Mouse (Mus musculus) thymus, adult 2 months (tissue): ENCODE data around the gene Ranbp3l. TPM values are rescaled to one million over a fixed set of nuclear protein-coding genes. Genes with fewer than 3 reads are reported as not detected.

ENCODE experiments used
- DNase-seq: peaks from one replicate; pipeline ENCODE4 v3.0.0; 2021
- H3K27ac ChIP-seq: fragments of 200-500 bp; 2 replicates; pipeline ENCODE4 v1.5.1; 2012; ENCODE audit warnings: low read length, control low read depth; ENCODE audit not compliant: control insufficient read depth, insufficient read depth
- H3K27me3 ChIP-seq: fragments of 200-500 bp; 2 replicates; pipeline ENCODE4 v1.6.1; 2012; ENCODE audit warnings: mild to moderate bottlenecking, low read length, moderate library complexity, mixed read lengths; ENCODE audit not compliant: control insufficient read depth, insufficient read depth
- H3K36me3 ChIP-seq: fragments of 200-500 bp; 2 replicates; pipeline ENCODE4 v1.6.1; 2012; ENCODE audit warnings: mild to moderate bottlenecking, low read length, moderate library complexity; ENCODE audit not compliant: control insufficient read depth, insufficient read depth
- H3K4me1 ChIP-seq: fragments of 200-500 bp; replicated peaks from 2 replicates; pipeline ENCODE4 v1.6.1; 2012; ENCODE audit warnings: low read length; ENCODE audit not compliant: control insufficient read depth, insufficient read depth
- H3K4me3 ChIP-seq: fragments of 200-500 bp; 2 replicates; pipeline ENCODE4 v1.5.1; 2012; ENCODE audit warnings: mild to moderate bottlenecking, low read length, control low read depth, moderate library complexity; ENCODE audit not compliant: control insufficient read depth, insufficient read depth
- CTCF ChIP-seq: fragments of 200-500 bp; IDR thresholded peaks from 2 replicates; pipeline ENCODE4 v1.5.1; 2012; ENCODE audit warnings: mild to moderate bottlenecking, control low read depth, low read length, moderate library complexity, borderline replicate concordance; ENCODE audit not compliant: control insufficient read depth, poor library complexity, insufficient read depth; ENCODE audit errors: extremely low read depth
- POLR2A ChIP-seq: fragments of 200-500 bp; IDR thresholded peaks from 2 replicates; pipeline ENCODE4 v1.6.1; 2012; ENCODE audit warnings: mild to moderate bottlenecking, low read length, control low read depth, moderate library complexity; ENCODE audit not compliant: control insufficient read depth, poor library complexity, insufficient read depth; ENCODE audit errors: extremely low read depth
- WGBS: fragments of 180-500 bp; shearing (Covaris S2); methylation state at CpG from one replicate; pipeline ENCODE4 v1.1.7; 2018; 5-methylcytosine and 5-hydroxymethylcytosine counted together
- polyA plus RNA-seq: library from polyadenylated mRNA; depleted of rRNA; stranded (reverse); fragments of >200 nt; gene quantifications from 2 replicates; pipeline ENCODE4 v1.2.3, GENCODE M21; 2012

Gene Ranbp3l
- polyA plus RNA-seq, 1 experiment = 0.15 TPM

DNA sequence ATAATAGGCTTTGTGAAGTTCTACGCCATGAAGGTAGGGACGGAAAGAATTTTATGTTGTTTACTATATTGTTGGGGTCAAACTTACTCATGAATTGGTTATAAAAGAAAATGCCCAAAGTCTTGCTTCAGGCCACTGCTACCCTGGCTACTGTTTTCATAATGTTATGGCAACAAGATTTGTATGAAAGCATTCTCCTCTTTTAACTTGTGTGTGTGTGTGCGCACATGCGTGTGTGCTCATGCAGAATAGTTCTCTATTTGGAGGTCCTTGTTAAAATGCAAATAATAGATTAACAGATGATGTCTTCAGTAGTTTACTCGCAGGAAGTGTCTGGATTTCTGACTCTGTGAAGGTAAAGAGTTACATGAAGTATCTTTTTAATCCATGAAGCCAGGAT lies 105.9 kb downstream of the Ranbp3l start:
- H3K4me3 ChIP-seq = no peak overlapping the region
- H3K27me3 ChIP-seq = no peaks in the 10 kb centered on the region
- no peak for DNase-seq
- H3K27ac ChIP-seq = no peak overlapping the region
- 96% methylated on average over 5 of the region's 5 CpGs for WGBS
- no peaks in the 10 kb centered on the region for H3K36me3 ChIP-seq
- TF ChIP-seq CTCF = no peak
- H3K4me1 ChIP-seq = peaks cover 10% of the 10 kb centered on the region

DNA sequence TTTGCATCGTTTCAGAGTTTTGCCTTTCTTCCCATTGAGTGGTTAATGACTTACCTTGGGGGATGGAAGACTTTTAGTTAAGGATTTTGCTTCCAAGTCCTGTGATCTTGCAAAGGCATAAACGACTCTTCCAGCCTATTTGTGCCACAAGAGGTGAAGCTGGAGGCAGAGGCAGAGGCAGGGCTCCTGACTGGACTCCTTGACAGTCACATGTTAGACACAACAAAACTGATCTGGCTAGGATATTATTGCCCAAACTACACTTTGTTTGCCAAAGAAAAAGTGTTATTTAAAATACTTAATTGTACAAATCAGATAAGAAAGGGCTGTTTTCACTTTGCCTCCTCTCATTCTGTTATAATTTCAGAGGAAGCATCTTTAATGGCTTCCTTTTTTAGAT lies 106.4 kb downstream of the Ranbp3l start:
- Histone ChIP-seq H3K27ac (no peak overlapping the region), H3K4me3 (no peak overlapping the region), H3K27me3 (no peaks in the 10 kb centered on the region), H3K36me3 (no peaks in the 10 kb centered on the region), H3K4me1 (peaks cover 12% of the 10 kb centered on the region)
- no peak for DNase-seq
- no peak for TF ChIP-seq POLR2A
- no peak for TF ChIP-seq CTCF
- WGBS = 69% methylated on average over 2 of the region's 2 CpGs

DNA sequence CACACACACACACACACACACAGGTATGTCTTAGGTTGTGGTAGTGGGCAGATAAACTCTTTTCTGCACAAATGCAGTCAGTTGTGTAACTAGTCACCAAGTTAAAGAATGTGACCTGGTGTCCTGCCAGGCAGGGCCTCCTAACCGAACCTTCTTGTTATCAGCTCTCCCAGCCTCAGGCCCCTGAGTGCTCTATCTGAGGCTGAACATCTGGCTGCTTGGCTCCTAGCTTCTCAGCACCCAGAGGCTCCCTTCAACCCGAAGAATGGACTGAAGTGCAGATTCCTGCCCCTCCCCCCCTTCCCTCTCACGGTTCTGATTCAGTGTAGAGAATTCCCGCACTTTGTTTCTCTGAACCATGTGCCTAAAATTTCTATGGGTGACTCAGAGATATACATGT lies 106.9 kb downstream of the Ranbp3l start:
- no peak for DNase-seq
- Histone ChIP-seq H3K36me3 (no peaks in the 10 kb centered on the region), H3K4me1 (peaks cover 12% of the 10 kb centered on the region), H3K27ac (no peak overlapping the region), H3K27me3 (no peaks in the 10 kb centered on the region), H3K4me3 (no peak overlapping the region)
- TF ChIP-seq CTCF (no peak), POLR2A (no peak)
- whole genome bisulfite sequencing = 54% methylated on average over 4 of the region's 4 CpGs

DNA sequence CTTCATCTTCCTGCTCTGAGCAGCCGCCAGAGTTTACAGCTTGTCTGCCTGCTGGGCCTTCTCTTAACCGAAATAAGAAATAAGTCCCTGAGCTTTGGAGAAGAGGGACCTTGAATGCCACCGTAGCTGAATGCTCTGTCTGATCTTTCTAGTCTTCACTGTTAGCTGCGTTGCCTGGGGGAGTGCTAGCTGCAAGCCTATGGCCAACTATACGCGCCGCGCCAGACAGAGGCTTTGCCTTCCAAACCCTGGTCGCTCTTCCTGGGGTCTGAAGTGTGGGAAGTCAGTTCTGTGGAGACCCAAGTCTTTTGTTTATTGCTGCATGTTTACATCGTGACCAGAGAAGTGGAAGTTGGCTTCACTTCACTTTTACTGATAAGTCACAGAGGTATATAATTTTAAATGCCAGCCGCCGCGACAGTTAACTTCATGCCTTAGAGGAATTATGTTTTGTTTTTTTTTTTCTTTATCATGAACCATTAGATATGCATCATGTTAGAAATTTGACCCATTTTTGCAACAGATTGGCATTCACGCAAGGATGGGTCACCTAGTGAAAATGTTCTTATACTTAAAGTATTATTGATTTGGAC lies 108.0 kb downstream of the Ranbp3l start:
- WGBS = 93% methylated on average over 14 of the region's 14 CpGs
- peaks cover 6% of the 10 kb centered on the region; the same call in 1 of the 2 replicates for H3K4me1 ChIP-seq
- no peak for TF ChIP-seq POLR2A
- TF ChIP-seq CTCF = no peak
- no peaks in the 10 kb centered on the region for H3K27me3 ChIP-seq
- no peaks in the 10 kb centered on the region for H3K36me3 ChIP-seq
- H3K4me3 ChIP-seq = no peak overlapping the region
- no peak overlapping the region for H3K27ac ChIP-seq
- DNase-seq = no peak

DNA sequence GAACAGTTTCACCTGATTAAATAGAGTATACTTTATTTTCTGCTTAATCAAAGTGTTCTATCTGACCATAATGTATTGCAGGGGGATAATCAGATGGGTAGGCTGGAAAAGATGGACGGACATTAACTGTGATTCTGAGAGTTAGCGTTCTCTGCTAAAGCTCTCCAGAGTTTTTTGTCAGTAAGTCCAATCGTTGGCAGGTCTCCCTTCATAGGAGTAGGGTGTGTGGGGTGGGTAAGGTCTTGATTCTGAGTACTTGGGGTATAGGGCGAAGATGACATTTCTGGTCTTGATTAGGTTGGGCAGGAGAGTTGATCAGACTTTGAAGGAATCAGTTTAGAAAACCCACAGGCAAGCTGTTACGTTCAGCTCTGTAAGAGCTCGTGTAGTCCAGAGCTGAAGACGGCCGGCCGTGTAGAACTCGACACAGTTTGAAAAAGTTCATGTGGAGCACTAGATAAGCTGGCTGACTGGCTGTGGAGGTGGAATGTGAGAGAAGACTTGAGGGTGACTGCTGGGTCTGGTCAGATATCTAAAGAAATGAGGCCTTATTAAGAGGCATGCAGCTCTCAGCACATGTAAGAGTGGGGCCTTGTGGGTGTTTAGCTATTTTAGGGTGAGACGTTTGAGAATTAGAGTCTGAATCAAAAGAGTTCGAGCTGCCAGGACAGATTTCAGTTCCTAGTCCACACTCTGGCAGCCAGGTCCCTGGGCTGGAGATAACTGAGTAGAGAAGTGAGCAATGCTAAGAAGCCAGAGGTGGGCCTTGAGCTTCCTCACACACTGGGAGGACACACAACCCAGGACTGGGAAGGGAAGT lies 110.9 kb downstream of the Ranbp3l start:
- no peaks in the 10 kb centered on the region for H3K27me3 ChIP-seq
- H3K4me3 ChIP-seq = no peak overlapping the region
- H3K27ac ChIP-seq = no peak overlapping the region
- 94% methylated on average over 12 of the region's 12 CpGs for WGBS
- DNase-seq = no peak
- H3K36me3 ChIP-seq = no peaks in the 10 kb centered on the region
- no peak for TF ChIP-seq POLR2A
- no peak for TF ChIP-seq CTCF
- H3K4me1 ChIP-seq = peaks cover 2% of the 10 kb centered on the region; the same call in 1 of the 2 replicates

DNA sequence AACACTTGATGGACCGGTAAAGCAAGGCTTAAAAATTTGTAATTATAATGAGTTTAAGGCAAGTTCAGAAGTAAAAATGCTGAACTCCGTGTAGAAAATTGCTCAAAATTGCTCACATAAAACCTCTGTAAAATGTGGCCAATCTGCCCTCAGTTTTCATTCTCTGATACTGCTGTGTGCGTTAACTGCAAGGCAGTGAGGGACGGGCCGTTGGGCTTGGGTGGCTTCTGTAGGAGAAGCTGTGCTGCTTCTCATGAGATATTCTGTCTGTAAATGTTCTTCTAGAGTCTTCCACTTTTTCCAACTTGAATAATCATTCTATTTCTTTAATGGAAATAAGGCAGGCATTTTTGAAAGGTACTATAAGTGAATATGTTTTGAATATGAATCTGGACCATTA lies 111.9 kb downstream of the Ranbp3l start:
- H3K4me3 ChIP-seq = no peak overlapping the region
- H3K4me1 ChIP-seq = peaks cover 2% of the 10 kb centered on the region; the same call in 1 of the 2 replicates
- no peak overlapping the region for H3K27ac ChIP-seq
- WGBS = 88% methylated on average over 5 of the region's 5 CpGs
- no peaks in the 10 kb centered on the region for H3K27me3 ChIP-seq
- DNase-seq = no peak
- H3K36me3 ChIP-seq = no peaks in the 10 kb centered on the region
- TF ChIP-seq POLR2A = no peak
- no peak for TF ChIP-seq CTCF
